ENCODE assay signal across 14 mouse cellular contexts in genomic region chr13:54337058-54337457, GRCm38 (mm10). TPM values are rescaled to one million over a fixed set of nuclear protein-coding genes. Genes with fewer than 3 reads are reported as not detected.
DNase-seq lines count a peak whose midpoint lies in the region; ATAC-seq and TF ChIP-seq lines count a peak whose summit lies in the region.
"Had no signal": no experiment of that assay in that cellular context is flagged by ENCODE, and none has a peak within 500 bp of the region (broad histone marks: within the 10 kb centered on the region; RNA-seq: fewer than 3 reads in every experiment).

No protein-coding gene starts in this region.

- DNase-seq in heart, adult 11 months: peak; percentile 90
- DNase-seq in midbrain, embryonic 14.5 days: peak; percentile 28
- no peak for DNase-seq in midbrain, postnatal 0 days (ENCODE audit: low spot score)
- DNase-seq in cerebellum, adult 18-20 months: peak; percentile 65 to 74
- DNase-seq in embryonic facial prominence, embryonic 14.5 days (ENCODE audit: low spot score): peak; percentile 18
- DNase-seq in liver, postnatal 0 days: no peak
- DNase-seq: gastrocnemius, postnatal 25 days; heart, postnatal 36 days; kidney, postnatal 4 days had no signal

- H3K9ac ChIP-seq in heart, embryonic 11.5 days (ENCODE audit: low read depth, low read length): no peak overlapping the region
- H3K9ac ChIP-seq in midbrain, embryonic 14.5 days (replicated peaks; ENCODE audit: low read length): no peak overlapping the region
- H3K9ac ChIP-seq in midbrain, postnatal 0 days (replicated peaks; ENCODE audit: low read length, poor library complexity, severe bottlenecking): no peak overlapping the region
- H3K9ac ChIP-seq in embryonic facial prominence, embryonic 14.5 days (ENCODE audit: low read depth, low read length): no peak overlapping the region
- H3K9ac ChIP-seq in liver, postnatal 0 days (replicated peaks): no peak overlapping the region
- H3K9ac ChIP-seq: heart, embryonic 12.5 days had no signal

- no peak for ATAC-seq in heart, embryonic 11.5 days (replicated peaks; ENCODE audit: insufficient number of reproducible peaks, low FRiP score, low TSS enrichment)
- no peak for ATAC-seq in midbrain, embryonic 14.5 days (ENCODE audit: low FRiP score, low TSS enrichment)
- no peak for ATAC-seq in midbrain, postnatal 0 days (ENCODE audit: low FRiP score)
- no peak for ATAC-seq in embryonic facial prominence, embryonic 14.5 days (ENCODE audit: low read depth)
- no peak for ATAC-seq in liver, postnatal 0 days

- no peak for TF ChIP-seq EP300 in liver, postnatal 0 days (IDR thresholded peaks at IDR 0.05; ENCODE audit: low read depth)

- H3K4me1 ChIP-seq in heart, embryonic 11.5 days (ENCODE audit: control insufficient read depth, insufficient read depth, low read length): no peaks in the 10 kb centered on the region
- H3K4me1 ChIP-seq in midbrain, embryonic 14.5 days (ENCODE audit: control insufficient read depth, insufficient read depth, low read length): peaks cover 11% of the 10 kb centered on the region
- peaks cover under 1% of the 10 kb centered on the region; the same call in 1 of the 2 replicates for H3K4me1 ChIP-seq in midbrain, postnatal 0 days (ENCODE audit: insufficient read depth, low read length)
- H3K4me1 ChIP-seq in embryonic facial prominence, embryonic 14.5 days (ENCODE audit: control insufficient read depth, insufficient read depth, low read length): peaks cover 15% of the 10 kb centered on the region
- no peaks in the 10 kb centered on the region for H3K4me1 ChIP-seq in liver, postnatal 0 days (ENCODE audit: insufficient read depth)

- H3K36me3 ChIP-seq in heart, embryonic 11.5 days (ENCODE audit: control insufficient read depth, insufficient read depth, low read length): no peaks in the 10 kb centered on the region
- no peaks in the 10 kb centered on the region for H3K36me3 ChIP-seq in midbrain, embryonic 14.5 days (ENCODE audit: control insufficient read depth, insufficient read depth, low read length)
- no peaks in the 10 kb centered on the region for H3K36me3 ChIP-seq in midbrain, postnatal 0 days (ENCODE audit: insufficient read depth, low read length)
- no peaks in the 10 kb centered on the region for H3K36me3 ChIP-seq in embryonic facial prominence, embryonic 14.5 days (ENCODE audit: control insufficient read depth, insufficient read depth, low read length)
- no peaks in the 10 kb centered on the region for H3K36me3 ChIP-seq in liver, postnatal 0 days (replicated peaks; ENCODE audit: insufficient read depth, low read length)
- H3K36me3 ChIP-seq: G1E; heart, embryonic 12.5 days had no signal

- H3K9me3 ChIP-seq in heart, embryonic 11.5 days (replicated peaks; ENCODE audit: control insufficient read depth, low read length): no peaks in the 10 kb centered on the region
- no peaks in the 10 kb centered on the region for H3K9me3 ChIP-seq in midbrain, embryonic 14.5 days (ENCODE audit: control insufficient read depth, low read length)
- no peaks in the 10 kb centered on the region for H3K9me3 ChIP-seq in midbrain, postnatal 0 days (ENCODE audit: low read length)
- no peaks in the 10 kb centered on the region for H3K9me3 ChIP-seq in embryonic facial prominence, embryonic 14.5 days (ENCODE audit: control insufficient read depth, low read length)
- no peaks in the 10 kb centered on the region for H3K9me3 ChIP-seq in liver, postnatal 0 days (ENCODE audit: low read length)
- H3K9me3 ChIP-seq: heart, embryonic 12.5 days had no signal

- H3K27me3 ChIP-seq in heart, embryonic 11.5 days (ENCODE audit: control insufficient read depth, insufficient read depth, low read length): no peaks in the 10 kb centered on the region
- H3K27me3 ChIP-seq in midbrain, embryonic 14.5 days (ENCODE audit: control insufficient read depth, insufficient read depth, low read length): no peaks in the 10 kb centered on the region
- H3K27me3 ChIP-seq in midbrain, postnatal 0 days (ENCODE audit: insufficient read depth, low read length): no peaks in the 10 kb centered on the region
- no peaks in the 10 kb centered on the region for H3K27me3 ChIP-seq in embryonic facial prominence, embryonic 14.5 days (replicated peaks; ENCODE audit: control insufficient read depth, insufficient read depth, low read length)
- no peaks in the 10 kb centered on the region for H3K27me3 ChIP-seq in liver, postnatal 0 days (ENCODE audit: insufficient read depth, low read length)
- H3K27me3 ChIP-seq: heart, embryonic 12.5 days had no signal

- no peak for TF ChIP-seq CTCF in midbrain, postnatal 0 days (IDR thresholded peaks at IDR 0.05)
- TF ChIP-seq CTCF in liver, postnatal 0 days (IDR thresholded peaks at IDR 0.05; ENCODE audit: low read depth): no peak

- H3K4me3 ChIP-seq in heart, embryonic 11.5 days (ENCODE audit: low read depth, low read length): no peak overlapping the region
- no peak overlapping the region for H3K4me3 ChIP-seq in midbrain, embryonic 14.5 days (replicated peaks; ENCODE audit: low read depth, low read length)
- H3K4me3 ChIP-seq in midbrain, postnatal 0 days (ENCODE audit: low read depth, low read length): no peak overlapping the region
- no peak overlapping the region for H3K4me3 ChIP-seq in embryonic facial prominence, embryonic 14.5 days (ENCODE audit: low read depth, low read length)
- H3K4me3 ChIP-seq in liver, postnatal 0 days (ENCODE audit: low read depth, low read length): no peak overlapping the region
- H3K4me3 ChIP-seq: heart, embryonic 12.5 days had no signal

- H3K27ac ChIP-seq in heart, embryonic 11.5 days (ENCODE audit: low read depth, low read length): no peak overlapping the region
- H3K27ac ChIP-seq in midbrain, embryonic 14.5 days (replicated peaks; ENCODE audit: low read depth, low read length): no peak overlapping the region
- H3K27ac ChIP-seq in midbrain, postnatal 0 days (ENCODE audit: low read depth, low read length): no peak overlapping the region
- no peak overlapping the region for H3K27ac ChIP-seq in embryonic facial prominence, embryonic 14.5 days (replicated peaks; ENCODE audit: low read depth, low read length)
- no peak overlapping the region for H3K27ac ChIP-seq in liver, postnatal 0 days (ENCODE audit: low read depth)

- H3K4me2 ChIP-seq in heart, embryonic 11.5 days: no peak overlapping the region
- no peak overlapping the region for H3K4me2 ChIP-seq in midbrain, embryonic 14.5 days (ENCODE audit: low read length)
- no peak overlapping the region for H3K4me2 ChIP-seq in midbrain, postnatal 0 days (ENCODE audit: low read depth, low read length, poor library complexity, severe bottlenecking)
- no peak overlapping the region for H3K4me2 ChIP-seq in embryonic facial prominence, embryonic 14.5 days (ENCODE audit: low read depth, low read length)
- no peak overlapping the region for H3K4me2 ChIP-seq in liver, postnatal 0 days (ENCODE audit: low read depth, low read length)
- H3K4me2 ChIP-seq: heart, embryonic 12.5 days; liver, embryonic 11.5 days had no signal

- WGBS in heart, embryonic 11.5 days (ENCODE audit: insufficient replicate concordance): 67% methylated on average over 6 of the region's 6 CpGs
- 47% methylated on average over 6 of the region's 6 CpGs for WGBS in midbrain, embryonic 14.5 days
- WGBS in midbrain, postnatal 0 days: 55% methylated on average over 6 of the region's 6 CpGs
- WGBS in embryonic facial prominence, embryonic 14.5 days: 59% methylated on average over 6 of the region's 6 CpGs
- 75% methylated on average over 6 of the region's 6 CpGs for WGBS in liver, postnatal 0 days (ENCODE audit: insufficient replicate concordance)

RNA-seq across cellular contexts. Expression of gene Cplx2, which starts 34.1 kb away (rescaled TPM):
- 2.1 and 3.0 TPM in 2 replicates for polyA plus RNA-seq in heart, embryonic 11.5 days (2014; fragmentation: Nextera tagmentation; extraction: Ambion mirVana)
- 39.4 and 41.9 TPM in 2 replicates for polyA plus RNA-seq in midbrain, embryonic 14.5 days (2014; fragmentation: Nextera tagmentation; extraction: Ambion mirVana)
- total RNA-seq in midbrain, postnatal 0 days (2014; rRNA removed): 88.7 and 106 TPM in 2 replicates
- polyA plus RNA-seq in midbrain, postnatal 0 days (2015; fragmentation: Nextera tagmentation; extraction: Ambion mirVana): 30.4 and 31.2 TPM in 2 replicates
- 7.0 and 9.6 TPM in 2 replicates for polyA plus RNA-seq in embryonic facial prominence, embryonic 14.5 days (2014; fragmentation: Nextera tagmentation; extraction: Ambion mirVana)
- 0.89 and 0.97 TPM in 2 replicates for polyA plus RNA-seq in liver, postnatal 0 days (2015; fragmentation: Nextera tagmentation; extraction: Ambion mirVana)
- total RNA-seq: G1E; megakaryocyte, adult 5-6 weeks had no signal
- polyA plus RNA-seq: G1E had no signal

Comparison
In these comparisons a context has a peak if more than half of its experiments do, and no peak if none do; other contexts are left out.
1. DNase-seq: peak in heart, adult 11 months (single experiment), midbrain, embryonic 14.5 days (single experiment), cerebellum, adult 18-20 months (2 of 2) and embryonic facial prominence, embryonic 14.5 days (single experiment); none in midbrain, postnatal 0 days (single experiment) and liver, postnatal 0 days (single experiment).